Mouse (Mus musculus): ENCODE results near the gene Ddx31. TPM values are rescaled to one million over a fixed set of nuclear protein-coding genes. Genes with fewer than 3 reads are reported as not detected.
A peak's percentile ranks its signal among the peaks of the same experiment; 100 is the strongest.

The Ddx31 gene
- polyA plus RNA-seq, 1 experiment from 2014 or later, result 15.1 TPM

DNA sequence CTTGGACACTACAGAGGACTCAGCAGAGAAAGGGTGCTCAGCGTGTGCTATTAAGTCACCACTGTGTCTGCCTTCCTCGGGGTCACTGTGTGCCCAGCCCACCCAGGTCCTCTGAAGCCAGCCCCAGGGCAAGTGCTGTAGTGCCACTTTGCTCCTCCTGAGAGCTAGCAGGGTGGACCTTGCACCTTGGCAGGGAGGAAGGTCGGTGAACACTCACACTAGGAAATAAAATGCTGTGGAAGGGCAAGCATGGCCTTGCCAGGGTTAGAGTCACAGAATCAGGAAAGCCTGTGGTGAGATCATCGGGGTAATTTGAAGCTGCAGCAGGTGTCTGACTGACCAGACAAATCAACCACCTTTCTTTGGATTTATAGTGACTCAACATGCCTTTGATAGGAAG lies 65.4 kb downstream of the Ddx31 start:
- Histone ChIP-seq H3K27ac (no peak overlapping the region), H3K4me1 (peaks cover 31% of the 10 kb centered on the region), H3K36me3 (ENCODE audit: poor library complexity, severe bottlenecking) (peaks cover 17% of the 10 kb centered on the region), H3K4me2 (no peak overlapping the region), H3K4me3 (no peak overlapping the region), H3K27me3 (peaks cover 97% of the 10 kb centered on the region), H3K9me3 (replicated peaks) (no peaks in the 10 kb centered on the region), H3K9ac (no peak overlapping the region)
- no peak for ATAC-seq
- 40% methylated on average over 4 of the region's 4 CpGs for WGBS

DNA sequence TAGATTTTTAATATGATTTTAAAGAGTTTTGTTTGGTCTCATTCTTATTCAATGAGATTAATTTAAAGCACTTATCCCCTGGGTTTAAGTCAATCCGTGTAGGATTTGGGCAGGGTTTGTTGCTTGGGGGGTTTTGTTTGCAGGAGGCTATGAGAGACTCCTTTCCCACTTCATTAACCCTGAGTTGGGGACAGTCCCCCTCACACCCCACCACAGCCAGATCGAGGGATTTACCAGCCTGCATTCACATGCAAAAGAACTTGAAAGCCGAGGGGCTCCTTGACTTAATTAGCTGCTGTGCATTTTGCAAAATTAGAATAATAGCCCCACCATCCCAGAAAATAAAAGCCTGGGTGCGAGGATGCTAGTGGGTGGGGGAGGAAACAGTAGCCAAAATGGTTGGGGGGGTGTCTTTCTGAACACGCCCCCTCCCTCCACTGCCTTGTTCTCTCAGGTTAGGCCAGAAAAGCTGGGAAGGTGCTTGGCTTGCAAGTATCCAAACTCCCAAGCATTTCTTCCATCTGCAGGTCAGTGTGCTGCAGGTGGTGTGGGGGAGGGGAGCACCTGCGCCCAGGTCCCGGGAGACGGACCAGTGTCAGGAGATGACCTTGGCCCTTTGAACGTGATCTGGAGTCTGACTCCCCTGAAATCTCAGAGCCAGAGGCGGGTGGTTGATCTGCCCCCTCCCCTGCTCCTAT lies 67.6 kb downstream of the Ddx31 start:
- Histone ChIP-seq H3K9ac (peak overlapping the region; percentile 34; the same call in 1 of the 2 replicates), H3K4me2 (peak overlapping the region; percentile 54), H3K27me3 (peaks cover 100% of the 10 kb centered on the region), H3K4me1 (peaks cover 42% of the 10 kb centered on the region), H3K4me3 (peak overlapping the region; percentile 26), H3K9me3 (replicated peaks) (no peaks in the 10 kb centered on the region), H3K27ac (no peak overlapping the region; the same call in 1 of the 2 replicates), H3K36me3 (ENCODE audit: poor library complexity, severe bottlenecking) (peaks cover 12% of the 10 kb centered on the region)
- peak; percentile 70; the same call in 1 of the 2 replicates for ATAC-seq
- 1% methylated on average over 10 of the region's 10 CpGs for WGBS

DNA sequence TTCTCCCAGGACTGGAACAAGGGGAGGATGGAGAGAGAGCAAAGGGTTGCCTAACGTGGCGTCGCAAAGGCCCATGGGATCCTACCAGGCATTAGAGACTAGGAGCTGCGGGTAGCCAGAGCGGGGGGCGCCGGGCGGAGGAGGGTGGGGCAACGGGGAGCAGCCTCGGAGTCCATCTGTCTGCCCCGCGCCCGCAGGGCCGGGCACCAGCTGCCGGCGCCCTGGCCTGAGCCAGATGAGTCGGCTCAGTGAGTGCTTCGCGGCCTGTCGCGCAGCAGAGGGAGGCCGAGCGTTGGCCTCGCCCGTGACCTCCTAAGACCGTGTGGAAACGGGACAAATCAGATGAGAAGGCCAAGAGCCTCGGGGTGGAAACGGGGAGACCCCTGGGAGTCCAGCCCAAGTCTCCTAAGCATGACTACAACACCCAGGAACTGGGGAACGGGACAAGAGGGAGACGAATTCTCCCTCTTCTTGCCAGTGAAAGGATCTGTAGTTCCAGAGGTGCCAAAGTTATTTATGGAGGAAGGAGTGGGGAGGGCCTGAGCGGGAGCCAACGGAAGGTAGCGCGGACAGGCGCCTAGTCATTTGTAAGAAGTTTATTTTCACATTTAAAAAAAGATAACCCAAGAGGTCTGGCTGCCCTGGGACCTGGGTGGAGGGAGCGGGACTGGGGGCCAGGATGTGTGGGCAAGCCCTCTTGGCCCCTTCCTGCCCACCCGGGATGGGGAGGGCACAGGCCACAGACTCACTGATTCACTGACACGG lies 68.4 kb downstream of the Ddx31 start:
- WGBS, result under 1% methylated on average over 39 of the region's 39 CpGs
- peak overlapping the region; percentile 26 for H3K4me3 ChIP-seq
- H3K9ac ChIP-seq, result peak overlapping the region; percentile 34; the same call in 1 of the 2 replicates
- peaks cover 12% of the 10 kb centered on the region for H3K36me3 ChIP-seq (ENCODE audit: poor library complexity, severe bottlenecking)
- H3K4me2 ChIP-seq, result peak overlapping the region; percentile 54
- H3K9me3 ChIP-seq (replicated peaks), result no peaks in the 10 kb centered on the region
- peaks cover 42% of the 10 kb centered on the region for H3K4me1 ChIP-seq
- ATAC-seq, result peak; percentile 66
- peaks cover 100% of the 10 kb centered on the region for H3K27me3 ChIP-seq
- no peak overlapping the region for H3K27ac ChIP-seq

DNA sequence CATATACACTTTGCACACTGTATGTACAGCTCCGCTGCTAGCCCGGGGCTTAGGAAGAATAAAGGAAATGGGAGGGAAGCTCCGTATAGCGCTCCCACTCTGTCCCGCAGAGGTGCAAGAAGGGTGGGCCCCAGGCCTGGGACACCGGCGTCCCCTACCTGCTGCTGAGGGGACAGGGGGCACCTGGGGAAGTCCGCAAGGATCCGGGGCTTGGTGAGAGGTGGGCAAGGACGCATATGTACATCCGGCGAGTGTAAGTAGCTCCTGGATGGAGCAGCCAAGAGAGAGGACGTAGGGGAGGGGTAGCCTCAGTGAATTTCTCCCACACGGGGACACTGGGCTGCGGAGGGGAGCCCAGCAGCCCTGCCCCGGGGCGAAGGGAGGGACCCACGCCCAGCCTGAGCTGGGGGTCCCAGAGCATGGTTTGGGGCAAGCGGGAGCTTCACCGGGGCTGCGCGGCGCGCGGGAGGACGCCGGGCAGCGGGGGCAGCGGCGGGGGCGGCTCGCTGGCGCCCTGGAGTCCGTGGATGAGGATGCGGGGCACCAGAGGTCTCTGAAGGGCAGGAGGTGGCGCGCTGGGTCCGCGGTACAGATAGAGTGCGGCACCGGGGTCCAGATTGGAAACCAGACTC lies 69.1 kb downstream of the Ddx31 start:
- peak overlapping the region; percentile 19; the same call in 1 of the 2 replicates for H3K4me3 ChIP-seq
- WGBS, result 2% methylated on average over 41 of the region's 41 CpGs
- ATAC-seq, result no peak
- H3K4me1 ChIP-seq, result peaks cover 42% of the 10 kb centered on the region
- H3K27ac ChIP-seq, result no peak overlapping the region
- no peak overlapping the region for H3K9ac ChIP-seq
- H3K9me3 ChIP-seq (replicated peaks), result no peaks in the 10 kb centered on the region
- H3K4me2 ChIP-seq, result peak overlapping the region; percentile 5; the same call in 1 of the 2 replicates
- peaks cover 100% of the 10 kb centered on the region for H3K27me3 ChIP-seq
- peaks cover 12% of the 10 kb centered on the region for H3K36me3 ChIP-seq (ENCODE audit: poor library complexity, severe bottlenecking)

DNA sequence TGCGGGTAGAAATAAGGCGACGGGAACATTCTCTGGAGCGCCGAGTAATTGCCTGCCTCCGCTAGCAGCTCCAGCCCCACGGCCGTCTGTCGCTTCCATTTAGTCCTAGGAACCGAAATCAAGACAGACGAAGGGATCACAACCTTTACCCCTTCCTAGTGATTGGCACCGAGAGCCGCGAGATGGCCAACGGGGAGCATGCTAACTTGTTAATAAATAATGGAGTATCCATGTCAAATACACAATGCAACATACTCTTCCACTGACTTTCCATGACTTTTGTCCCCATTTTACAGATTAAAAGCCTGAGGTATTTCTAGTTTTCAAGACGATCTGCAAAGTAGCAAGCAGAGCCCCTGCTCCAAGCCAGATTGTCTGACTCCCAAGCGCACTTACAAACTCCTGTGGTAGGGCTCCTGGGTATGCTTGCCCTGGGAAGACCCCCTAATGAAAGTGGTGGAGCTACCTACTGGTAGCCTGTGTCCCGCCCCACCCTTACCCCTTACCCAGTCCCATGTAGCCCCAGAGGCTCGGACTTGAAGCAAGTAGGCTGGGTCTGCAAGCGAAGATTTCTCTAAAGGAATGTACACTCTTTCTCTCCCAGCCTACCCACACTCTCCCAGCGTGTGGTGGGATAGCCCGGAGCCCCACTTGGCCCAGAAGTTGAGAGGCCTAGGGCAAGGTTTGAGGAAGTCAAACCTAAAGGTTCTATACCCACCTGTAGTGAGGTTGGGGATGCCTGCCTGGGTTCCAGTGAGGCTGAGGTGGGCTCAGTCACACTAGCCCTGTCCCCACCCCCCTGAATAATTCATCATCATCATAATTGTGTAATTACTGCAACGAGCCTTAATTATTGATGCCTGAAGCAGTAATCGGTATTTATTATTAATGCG lies 69.9 kb downstream of the Ddx31 start:
- peaks cover 5% of the 10 kb centered on the region for H3K36me3 ChIP-seq (ENCODE audit: poor library complexity, severe bottlenecking)
- H3K9ac ChIP-seq, result no peak overlapping the region
- H3K4me1 ChIP-seq, result peaks cover 42% of the 10 kb centered on the region
- ATAC-seq, result no peak
- peaks cover 100% of the 10 kb centered on the region for H3K27me3 ChIP-seq
- H3K4me3 ChIP-seq, result no peak overlapping the region
- no peak overlapping the region for H3K4me2 ChIP-seq
- no peaks in the 10 kb centered on the region for H3K9me3 ChIP-seq (replicated peaks)
- H3K27ac ChIP-seq, result no peak overlapping the region
- 5% methylated on average over 25 of the region's 25 CpGs for WGBS

DNA sequence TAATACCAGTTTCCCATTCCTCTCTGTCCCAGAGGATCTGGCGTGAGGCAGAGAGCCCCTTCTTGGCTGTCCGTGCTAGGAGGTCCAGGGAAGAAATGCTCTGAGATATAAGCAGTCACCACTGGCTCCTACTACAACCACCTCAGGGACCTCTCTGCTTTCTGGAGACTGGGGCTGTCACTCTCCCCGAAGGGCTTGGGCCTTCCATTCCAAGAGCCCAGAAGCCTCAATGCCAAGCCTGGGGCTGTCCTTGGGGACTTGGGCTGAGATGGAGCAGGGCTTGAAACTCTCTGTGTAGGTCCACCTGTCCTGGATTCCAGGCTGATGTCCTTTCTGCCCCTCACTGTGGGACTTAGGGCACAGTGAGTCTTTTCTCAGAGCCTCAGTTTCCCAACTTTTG lies 70.7 kb downstream of the Ddx31 start:
- Histone ChIP-seq H3K9me3 (replicated peaks) (no peaks in the 10 kb centered on the region), H3K27ac (no peak overlapping the region), H3K4me1 (peaks cover 45% of the 10 kb centered on the region), H3K27me3 (peaks cover 100% of the 10 kb centered on the region), H3K36me3 (ENCODE audit: poor library complexity, severe bottlenecking) (no peaks in the 10 kb centered on the region), H3K9ac (no peak overlapping the region), H3K4me3 (no peak overlapping the region), H3K4me2 (no peak overlapping the region)
- ATAC-seq, result no peak
- 2% methylated on average over 3 of the region's 3 CpGs for WGBS

DNA sequence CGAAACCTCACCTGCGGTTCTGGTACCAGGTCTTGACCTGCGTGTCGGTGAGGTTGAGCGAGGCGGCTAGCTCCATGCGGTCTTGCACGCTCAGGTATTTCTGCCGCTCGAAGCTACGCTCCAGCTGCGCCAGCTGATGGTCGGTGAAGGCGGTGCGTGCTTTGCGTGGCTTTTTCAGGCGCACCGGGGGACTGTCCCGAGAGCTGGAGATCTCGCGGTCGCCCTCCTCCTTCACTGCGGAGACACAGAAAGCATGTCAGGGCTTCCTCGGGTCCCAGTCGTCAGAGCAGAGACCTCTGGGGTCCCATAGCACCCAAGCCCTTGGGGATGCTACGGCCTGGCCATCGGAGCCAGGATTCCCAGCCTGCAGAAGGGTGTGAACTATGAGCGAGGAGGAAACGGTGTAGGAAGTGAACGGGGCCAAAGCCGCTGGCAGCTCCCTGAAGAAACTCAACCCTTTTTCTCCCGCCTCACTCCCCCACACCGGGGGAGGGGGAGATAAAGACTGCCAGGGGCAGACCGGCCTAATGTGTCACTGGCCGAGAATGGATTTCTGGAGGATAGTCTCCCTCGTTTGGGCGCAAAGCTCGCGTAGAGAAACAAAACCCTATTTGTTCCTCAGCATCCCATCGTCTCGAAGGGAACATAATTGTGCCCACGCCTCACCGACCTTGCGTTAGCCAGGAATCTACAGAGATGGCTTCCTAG lies 71.3 kb downstream of the Ddx31 start:
- ATAC-seq, result no peak
- Histone ChIP-seq H3K9ac (no peak overlapping the region), H3K27ac (no peak overlapping the region), H3K36me3 (ENCODE audit: poor library complexity, severe bottlenecking) (no peaks in the 10 kb centered on the region), H3K27me3 (peaks cover 100% of the 10 kb centered on the region), H3K4me1 (peaks cover 49% of the 10 kb centered on the region), H3K4me2 (peak overlapping the region; percentile 11; the same call in 1 of the 2 replicates), H3K9me3 (replicated peaks) (no peaks in the 10 kb centered on the region), H3K4me3 (no peak overlapping the region)
- 1% methylated on average over 44 of the region's 44 CpGs for WGBS

DNA sequence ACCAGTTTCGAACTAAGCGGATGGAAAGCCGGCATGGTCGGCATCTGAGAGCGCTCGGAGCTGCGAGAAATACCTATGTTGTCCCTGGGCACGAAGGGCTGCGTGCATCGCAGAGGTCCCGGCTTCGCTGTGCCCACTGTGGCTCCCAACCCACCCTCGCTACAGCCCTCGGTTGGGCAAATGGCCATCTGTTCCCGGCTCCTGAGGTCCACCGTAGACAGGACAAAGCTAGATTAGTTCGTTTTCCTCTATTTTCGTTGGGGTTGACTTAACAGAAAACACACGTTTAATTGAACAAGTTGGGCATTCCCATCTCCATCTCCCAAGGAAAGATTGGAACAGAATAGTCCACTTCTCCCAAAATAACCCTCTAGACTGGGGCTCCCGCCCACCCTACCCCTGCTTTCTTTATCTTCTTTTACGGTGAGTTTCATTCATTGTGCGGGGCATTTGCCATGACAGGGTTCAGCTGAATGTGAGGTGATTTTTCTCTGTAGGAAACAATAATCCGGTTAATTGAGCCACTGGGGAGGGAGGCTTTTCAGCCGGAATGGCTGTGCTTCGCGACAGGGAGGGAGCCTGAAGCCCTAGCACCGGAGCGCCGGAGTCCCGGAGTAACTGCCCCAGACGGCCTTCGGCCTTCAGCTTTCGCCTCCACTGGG lies 72.0 kb downstream of the Ddx31 start:
- no peaks in the 10 kb centered on the region for H3K9me3 ChIP-seq (replicated peaks)
- H3K4me1 ChIP-seq, result peaks cover 44% of the 10 kb centered on the region
- no peak overlapping the region for H3K27ac ChIP-seq
- H3K27me3 ChIP-seq, result peaks cover 100% of the 10 kb centered on the region
- no peak overlapping the region for H3K4me3 ChIP-seq
- peak overlapping the region; percentile 11; the same call in 1 of the 2 replicates for H3K4me2 ChIP-seq
- no peak overlapping the region for H3K9ac ChIP-seq
- H3K36me3 ChIP-seq (ENCODE audit: poor library complexity, severe bottlenecking), result no peaks in the 10 kb centered on the region
- under 1% methylated on average over 33 of the region's 33 CpGs for WGBS
- ATAC-seq, result no peak

DNA sequence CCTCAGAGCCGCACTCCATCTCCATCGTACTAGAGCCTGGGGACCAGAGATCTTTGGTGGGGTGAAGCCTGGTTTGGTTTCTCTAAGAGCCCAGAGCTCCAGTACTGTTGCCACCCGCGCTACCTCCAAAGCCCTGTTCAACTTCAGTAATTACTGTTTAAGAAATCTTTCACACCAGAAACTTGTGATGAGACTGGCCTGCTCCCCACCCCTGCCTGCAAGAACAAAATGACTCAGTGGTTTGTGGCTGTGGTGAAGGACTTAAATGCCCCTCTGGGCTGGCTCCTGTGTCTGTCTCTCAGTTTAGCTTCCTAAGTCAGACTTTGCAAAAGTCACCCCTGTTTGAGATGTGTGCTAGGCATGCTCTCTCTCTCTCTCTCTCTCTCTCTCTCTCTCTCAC lies 72.8 kb downstream of the Ddx31 start:
- Histone ChIP-seq H3K4me1 (peaks cover 43% of the 10 kb centered on the region), H3K4me3 (no peak overlapping the region), H3K36me3 (ENCODE audit: poor library complexity, severe bottlenecking) (no peaks in the 10 kb centered on the region), H3K27ac (no peak overlapping the region), H3K27me3 (peaks cover 100% of the 10 kb centered on the region), H3K4me2 (no peak overlapping the region), H3K9me3 (replicated peaks) (no peaks in the 10 kb centered on the region), H3K9ac (no peak overlapping the region)
- 0% methylated on average over 4 of the region's 4 CpGs for WGBS
- ATAC-seq, result no peak

DNA sequence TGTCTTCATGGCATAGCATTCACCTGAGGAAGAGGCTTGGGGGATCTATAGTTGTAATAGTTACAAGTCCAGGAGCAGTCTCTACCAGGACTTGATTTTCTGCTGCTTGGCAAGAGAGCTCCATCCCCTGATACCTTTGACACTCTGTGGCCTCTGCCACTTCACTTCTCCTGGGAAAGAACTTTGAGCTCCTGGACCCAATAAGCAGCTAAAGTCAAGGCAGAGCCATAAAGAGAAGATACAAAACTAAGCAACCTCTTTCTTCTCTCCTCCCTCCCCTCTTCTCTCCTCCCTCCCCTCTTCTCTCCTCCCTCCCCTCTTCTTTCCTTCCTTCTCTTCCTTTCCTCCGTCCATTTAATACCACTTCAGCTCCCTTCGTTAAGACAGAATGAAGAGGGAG lies 73.9 kb downstream of the Ddx31 start:
- WGBS, result 0% methylated on average over 2 of the region's 2 CpGs
- H3K4me1 ChIP-seq, result peaks cover 32% of the 10 kb centered on the region
- no peak overlapping the region for H3K4me3 ChIP-seq
- H3K36me3 ChIP-seq (ENCODE audit: poor library complexity, severe bottlenecking), result no peaks in the 10 kb centered on the region
- no peak overlapping the region for H3K9ac ChIP-seq
- no peak overlapping the region for H3K27ac ChIP-seq
- peaks cover 100% of the 10 kb centered on the region for H3K27me3 ChIP-seq
- H3K4me2 ChIP-seq, result no peak overlapping the region
- H3K9me3 ChIP-seq (replicated peaks), result no peaks in the 10 kb centered on the region
- ATAC-seq, result no peak
